Mouse (Mus musculus): ENCODE measurements around the gene Snx20. TPM values are rescaled to one million over a fixed set of nuclear protein-coding genes. Genes with fewer than 3 reads are reported as not detected.

Gene Snx20
- polyA plus RNA-seq, 1 experiment from 2014 or later = 1.0 TPM

- ATAC-seq (ENCODE audit: low read depth) = no peak
- H3K27ac ChIP-seq (ENCODE audit: low read depth, low read length) = no peak overlapping the region
- no peaks in the 10 kb centered on the region for H3K9me3 ChIP-seq (ENCODE audit: control insufficient read depth, low read length)
- H3K4me2 ChIP-seq (ENCODE audit: low read depth, low read length) = no peak overlapping the region
- WGBS = 90% methylated on average over 7 of the region's 7 CpGs
- no peaks in the 10 kb centered on the region for H3K27me3 ChIP-seq (ENCODE audit: control insufficient read depth, insufficient read depth, low read length)
- peaks cover 7% of the 10 kb centered on the region for H3K4me1 ChIP-seq (ENCODE audit: control insufficient read depth, insufficient read depth, low read length)
- no peak overlapping the region for H3K4me3 ChIP-seq (ENCODE audit: low read depth, low read length)
- H3K9ac ChIP-seq (replicated peaks; ENCODE audit: low read depth, low read length) = no peak overlapping the region
- no peaks in the 10 kb centered on the region for H3K36me3 ChIP-seq (ENCODE audit: control insufficient read depth, insufficient read depth, low read length)
Observed at GRCm38 (mm10) chr8:88599491-88599890, 36.4 kb downstream of the Snx20 start.

- 80% methylated on average over 5 of the region's 5 CpGs for WGBS
- H3K9me3 ChIP-seq (ENCODE audit: control insufficient read depth, low read length) = no peaks in the 10 kb centered on the region
- no peak overlapping the region for H3K27ac ChIP-seq (ENCODE audit: low read depth, low read length)
- H3K4me3 ChIP-seq (ENCODE audit: low read depth, low read length) = no peak overlapping the region
- H3K36me3 ChIP-seq (ENCODE audit: control insufficient read depth, insufficient read depth, low read length) = no peaks in the 10 kb centered on the region
- no peaks in the 10 kb centered on the region for H3K27me3 ChIP-seq (ENCODE audit: control insufficient read depth, insufficient read depth, low read length)
- H3K4me2 ChIP-seq (ENCODE audit: low read depth, low read length) = no peak overlapping the region
- no peak for ATAC-seq (ENCODE audit: low read depth)
- H3K9ac ChIP-seq (replicated peaks; ENCODE audit: low read depth, low read length) = no peak overlapping the region
- no peaks in the 10 kb centered on the region for H3K4me1 ChIP-seq (ENCODE audit: control insufficient read depth, insufficient read depth, low read length)
Observed at GRCm38 (mm10) chr8:88598578-88598977, 37.4 kb downstream of the Snx20 start.

DNA sequence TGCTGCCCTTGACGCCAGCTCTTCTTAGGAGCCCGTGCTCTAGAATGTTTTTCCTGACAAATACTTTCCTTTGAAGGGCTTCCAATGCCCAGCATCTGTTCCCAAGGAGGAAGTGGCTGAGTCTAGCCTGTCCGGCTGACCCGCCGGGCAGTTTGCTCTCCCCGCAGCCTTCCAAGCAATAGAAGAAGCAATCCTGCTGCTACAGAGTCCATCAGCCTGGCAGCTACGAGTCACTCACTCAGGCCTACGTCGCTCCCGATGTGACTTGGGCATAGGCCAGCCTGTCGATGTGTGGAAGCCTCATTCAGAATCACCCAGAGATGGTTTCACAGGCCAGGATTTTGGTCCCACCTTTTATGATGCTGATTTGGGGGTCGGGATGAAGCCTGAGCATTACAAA is 39.9 kb downstream of the Snx20 start:
- no peak overlapping the region for H3K27ac ChIP-seq (ENCODE audit: low read depth, low read length)
- 81% methylated on average over 12 of the region's 12 CpGs for WGBS
- no peak overlapping the region for H3K4me2 ChIP-seq (ENCODE audit: low read depth, low read length)
- no peaks in the 10 kb centered on the region for H3K36me3 ChIP-seq (ENCODE audit: control insufficient read depth, insufficient read depth, low read length)
- H3K4me3 ChIP-seq (ENCODE audit: low read depth, low read length) = no peak overlapping the region
- H3K9me3 ChIP-seq (ENCODE audit: control insufficient read depth, low read length) = no peaks in the 10 kb centered on the region
- no peak for ATAC-seq (ENCODE audit: low read depth)
- H3K4me1 ChIP-seq (ENCODE audit: control insufficient read depth, insufficient read depth, low read length) = no peaks in the 10 kb centered on the region
- no peaks in the 10 kb centered on the region for H3K27me3 ChIP-seq (ENCODE audit: control insufficient read depth, insufficient read depth, low read length)
- no peak overlapping the region for H3K9ac ChIP-seq (replicated peaks; ENCODE audit: low read depth, low read length)

GRCm38 (mm10) chr8:88593947-88594346 is 42.0 kb downstream of the Snx20 start:
- Histone ChIP-seq H3K27me3 (ENCODE audit: control insufficient read depth, insufficient read depth, low read length) (no peaks in the 10 kb centered on the region), H3K27ac (ENCODE audit: low read depth, low read length) (no peak overlapping the region), H3K4me3 (ENCODE audit: low read depth, low read length) (no peak overlapping the region), H3K4me1 (ENCODE audit: control insufficient read depth, insufficient read depth, low read length) (no peaks in the 10 kb centered on the region), H3K9ac (replicated peaks; ENCODE audit: low read depth, low read length) (no peak overlapping the region), H3K4me2 (ENCODE audit: low read depth, low read length) (no peak overlapping the region), H3K9me3 (ENCODE audit: control insufficient read depth, low read length) (no peaks in the 10 kb centered on the region), H3K36me3 (ENCODE audit: control insufficient read depth, insufficient read depth, low read length) (no peaks in the 10 kb centered on the region; the same call in 1 of the 2 replicates)
- ATAC-seq (ENCODE audit: low read depth) = no peak
- 96% methylated on average over 1 of the region's 1 CpGs for WGBS

GRCm38 (mm10) chr8:88590226-88590625 is 45.7 kb downstream of the Snx20 start:
- WGBS = 82% methylated on average over 6 of the region's 6 CpGs
- ATAC-seq (ENCODE audit: low read depth) = no peak
- no peak overlapping the region for H3K4me3 ChIP-seq (ENCODE audit: low read depth, low read length)
- no peak overlapping the region for H3K9ac ChIP-seq (replicated peaks; ENCODE audit: low read depth, low read length)
- H3K4me2 ChIP-seq (ENCODE audit: low read depth, low read length) = no peak overlapping the region
- H3K27me3 ChIP-seq (ENCODE audit: control insufficient read depth, insufficient read depth, low read length) = no peaks in the 10 kb centered on the region
- no peaks in the 10 kb centered on the region for H3K9me3 ChIP-seq (ENCODE audit: control insufficient read depth, low read length)
- H3K36me3 ChIP-seq (ENCODE audit: control insufficient read depth, insufficient read depth, low read length) = no peaks in the 10 kb centered on the region; the same call in 1 of the 2 replicates
- no peaks in the 10 kb centered on the region for H3K4me1 ChIP-seq (ENCODE audit: control insufficient read depth, insufficient read depth, low read length)
- H3K27ac ChIP-seq (ENCODE audit: low read depth, low read length) = no peak overlapping the region

GRCm38 (mm10) chr8:88588205-88588889 is 47.6 kb downstream of the Snx20 start:
- H3K27me3 ChIP-seq (ENCODE audit: control insufficient read depth, insufficient read depth, low read length) = no peaks in the 10 kb centered on the region
- no peaks in the 10 kb centered on the region for H3K4me1 ChIP-seq (ENCODE audit: control insufficient read depth, insufficient read depth, low read length)
- H3K4me2 ChIP-seq (ENCODE audit: low read depth, low read length) = no peak overlapping the region
- no peaks in the 10 kb centered on the region for H3K9me3 ChIP-seq (ENCODE audit: control insufficient read depth, low read length)
- no peaks in the 10 kb centered on the region; the same call in 1 of the 2 replicates for H3K36me3 ChIP-seq (ENCODE audit: control insufficient read depth, insufficient read depth, low read length)
- ATAC-seq (ENCODE audit: low read depth) = no peak
- H3K4me3 ChIP-seq (ENCODE audit: low read depth, low read length) = no peak overlapping the region
- H3K9ac ChIP-seq (replicated peaks; ENCODE audit: low read depth, low read length) = no peak overlapping the region
- 93% methylated on average over 8 of the region's 8 CpGs for WGBS
- no peak overlapping the region for H3K27ac ChIP-seq (ENCODE audit: low read depth, low read length)

DNA sequence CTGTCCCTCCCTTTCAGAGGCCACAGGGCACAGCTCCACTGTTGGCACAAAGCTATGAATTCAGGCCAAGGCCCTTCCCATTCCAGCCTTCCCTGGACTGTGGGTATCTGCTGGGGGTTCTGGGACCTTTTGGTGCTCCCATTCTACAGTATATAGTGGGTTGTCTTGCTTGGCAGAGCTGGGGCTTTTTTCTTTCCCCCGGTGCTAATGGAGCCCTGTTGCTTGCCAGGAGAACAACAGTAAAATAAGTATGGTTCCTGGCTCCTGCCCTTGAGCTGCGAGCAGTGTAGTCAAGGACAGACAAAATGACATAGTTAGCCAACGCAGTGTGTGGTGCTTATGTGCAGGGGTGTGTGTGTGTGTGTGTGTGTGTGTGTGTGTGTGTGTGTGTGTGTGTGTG is 52.1 kb downstream of the Snx20 start:
- Histone ChIP-seq H3K9ac (replicated peaks; ENCODE audit: low read depth, low read length) (no peak overlapping the region), H3K4me1 (ENCODE audit: control insufficient read depth, insufficient read depth, low read length) (0 out of 2 replicates have a peak, but pooled peaks cover under 1% of the 10 kb centered on the region), H3K27ac (ENCODE audit: low read depth, low read length) (no peak overlapping the region), H3K4me2 (ENCODE audit: low read depth, low read length) (no peak overlapping the region), H3K9me3 (ENCODE audit: control insufficient read depth, low read length) (no peaks in the 10 kb centered on the region), H3K27me3 (ENCODE audit: control insufficient read depth, insufficient read depth, low read length) (no peaks in the 10 kb centered on the region), H3K36me3 (ENCODE audit: control insufficient read depth, insufficient read depth, low read length) (no peaks in the 10 kb centered on the region), H3K4me3 (ENCODE audit: low read depth, low read length) (no peak overlapping the region)
- no peak for ATAC-seq (ENCODE audit: low read depth)
- 95% methylated on average over 3 of the region's 3 CpGs for WGBS

GRCm38 (mm10) chr8:88580785-88581184 is 55.1 kb downstream of the Snx20 start:
- WGBS = 81% methylated on average over 7 of the region's 7 CpGs
- Histone ChIP-seq H3K36me3 (ENCODE audit: control insufficient read depth, insufficient read depth, low read length) (no peaks in the 10 kb centered on the region), H3K27ac (ENCODE audit: low read depth, low read length) (no peak overlapping the region), H3K9me3 (ENCODE audit: control insufficient read depth, low read length) (no peaks in the 10 kb centered on the region), H3K4me3 (ENCODE audit: low read depth, low read length) (no peak overlapping the region), H3K4me2 (ENCODE audit: low read depth, low read length) (no peak overlapping the region), H3K9ac (replicated peaks; ENCODE audit: low read depth, low read length) (no peak overlapping the region), H3K4me1 (ENCODE audit: control insufficient read depth, insufficient read depth, low read length) (0 out of 2 replicates have a peak, but pooled peaks cover 6% of the 10 kb centered on the region), H3K27me3 (ENCODE audit: control insufficient read depth, insufficient read depth, low read length) (no peaks in the 10 kb centered on the region)
- ATAC-seq (ENCODE audit: low read depth) = no peak

DNA sequence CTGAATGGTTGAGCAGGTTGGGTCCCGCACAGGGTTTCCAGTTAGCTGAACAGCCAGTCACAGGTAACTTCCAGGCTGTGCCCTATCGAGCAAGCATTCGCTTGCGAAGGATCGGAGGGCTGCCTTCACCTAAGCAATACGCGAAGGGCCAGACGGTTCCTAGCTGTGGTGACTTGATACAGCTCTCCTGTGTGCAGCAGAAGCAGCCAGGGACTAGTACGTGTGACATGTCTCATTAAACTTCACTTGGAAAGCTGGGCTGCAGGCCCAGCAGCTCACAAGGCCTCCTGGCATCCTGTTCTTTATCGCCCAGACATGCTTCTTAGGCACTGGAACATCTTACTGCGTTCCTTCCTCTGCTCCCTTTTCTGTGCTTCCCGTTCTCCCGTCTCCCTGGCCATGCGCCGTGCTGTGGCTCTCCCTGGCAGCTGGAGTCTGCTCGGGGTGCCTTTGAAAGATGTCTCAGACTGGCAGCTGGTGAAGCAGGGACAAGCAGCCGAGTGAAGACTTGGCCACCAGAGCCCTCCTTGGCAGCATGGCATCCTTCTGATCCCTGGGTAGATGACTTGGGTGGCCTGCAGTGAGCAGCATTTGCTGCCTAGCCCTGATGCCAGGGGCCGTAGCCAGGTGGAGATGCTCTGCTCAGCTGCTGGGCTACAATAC is 56.1 kb downstream of the Snx20 start:
- no peaks in the 10 kb centered on the region for H3K27me3 ChIP-seq (ENCODE audit: control insufficient read depth, insufficient read depth, low read length)
- H3K4me3 ChIP-seq (ENCODE audit: low read depth, low read length) = no peak overlapping the region
- H3K9me3 ChIP-seq (ENCODE audit: control insufficient read depth, low read length) = no peaks in the 10 kb centered on the region
- H3K36me3 ChIP-seq (ENCODE audit: control insufficient read depth, insufficient read depth, low read length) = no peaks in the 10 kb centered on the region
- H3K4me1 ChIP-seq (ENCODE audit: control insufficient read depth, insufficient read depth, low read length) = 0 out of 2 replicates have a peak, but pooled peaks cover 6% of the 10 kb centered on the region
- ATAC-seq (ENCODE audit: low read depth) = no peak
- H3K9ac ChIP-seq (replicated peaks; ENCODE audit: low read depth, low read length) = no peak overlapping the region
- no peak overlapping the region for H3K4me2 ChIP-seq (ENCODE audit: low read depth, low read length)
- 75% methylated on average over 18 of the region's 18 CpGs for WGBS
- no peak overlapping the region for H3K27ac ChIP-seq (ENCODE audit: low read depth, low read length)
